Mouse (Mus musculus) E14TG2a.4 (cell line): ENCODE measurements around the gene Pnmt.

Experiments
- H3K27me3 ChIP-seq: 2 replicates; pipeline ENCODE4 v1.6.1; 2014; ENCODE audit warnings: low read length, control low read depth; ENCODE audit not compliant: insufficient read depth
- H3K36me3 ChIP-seq: 2 replicates; pipeline ENCODE4 v1.6.1; 2014; ENCODE audit warnings: low read length, control low read depth; ENCODE audit not compliant: insufficient read depth
- H3K4me1 ChIP-seq: replicated peaks from 2 replicates; pipeline ENCODE4 v1.6.1; 2014; ENCODE audit warnings: low read depth, low read length, control low read depth
- H3K4me3 ChIP-seq: replicated peaks from 2 replicates; pipeline ENCODE4 v1.5.1; 2014; ENCODE audit warnings: mild to moderate bottlenecking, low read length
- H3K9me3 ChIP-seq: 2 replicates; pipeline ENCODE4 v1.6.1; 2014; ENCODE audit warnings: low read length, control low read depth
- CTCF ChIP-seq: conservative IDR thresholded peaks from 2 replicates; pipeline ENCODE4 v1.5.1; 2014; ENCODE audit warnings: low read length
- NANOG ChIP-seq: IDR thresholded peaks from 2 replicates; pipeline ENCODE4 v1.6.1; 2014; ENCODE audit warnings: borderline replicate concordance, low read length, mixed read lengths
- POU5F1 ChIP-seq: IDR thresholded peaks from 2 replicates; pipeline ENCODE4 v1.6.1; 2014; ENCODE audit warnings: low read length, borderline replicate concordance

The Pnmt gene

GRCm38 (mm10) chr11:98366290-98366689, 20.0 kb upstream of the Pnmt start:
- peaks cover 56% of the 10 kb centered on the region for H3K4me1 ChIP-seq
- TF ChIP-seq CTCF: no peak
- TF ChIP-seq NANOG: no peak
- no peak for TF ChIP-seq POU5F1
- H3K4me3 ChIP-seq: 0 out of 2 replicates have a peak overlapping the region, but pooled peaks have one; percentile 13
- H3K27me3 ChIP-seq: no peaks in the 10 kb centered on the region
- no peaks in the 10 kb centered on the region; the same call in 1 of the 2 replicates for H3K36me3 ChIP-seq
- H3K9me3 ChIP-seq: no peaks in the 10 kb centered on the region

GRCm38 (mm10) chr11:98367171-98367862, 18.9 kb upstream of the Pnmt start:
- peaks cover 56% of the 10 kb centered on the region for H3K4me1 ChIP-seq
- H3K27me3 ChIP-seq: no peaks in the 10 kb centered on the region
- H3K36me3 ChIP-seq: no peaks in the 10 kb centered on the region; the same call in 1 of the 2 replicates
- no peaks in the 10 kb centered on the region for H3K9me3 ChIP-seq
- TF ChIP-seq CTCF: no peak
- no peak for TF ChIP-seq NANOG
- no peak for TF ChIP-seq POU5F1
- H3K4me3 ChIP-seq: no peak overlapping the region

DNA sequence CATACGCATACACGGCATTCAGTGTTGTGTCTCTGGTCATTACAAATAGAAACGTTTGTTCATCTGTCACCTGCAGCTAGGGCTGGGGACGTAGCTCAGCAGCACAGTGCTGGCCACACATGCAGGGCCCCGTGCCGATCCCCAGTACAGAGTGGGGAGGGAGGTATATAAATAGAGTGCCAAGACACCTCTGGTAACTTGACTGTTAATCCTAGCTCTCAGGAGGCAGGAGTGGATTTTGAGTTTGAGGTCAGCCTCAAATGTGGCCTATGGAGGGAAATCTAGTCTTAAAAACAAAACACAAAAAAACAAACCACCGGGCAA, 18.4 kb upstream of the Pnmt start:
- no peaks in the 10 kb centered on the region for H3K9me3 ChIP-seq
- H3K4me3 ChIP-seq: no peak overlapping the region
- H3K36me3 ChIP-seq: peaks cover 3% of the 10 kb centered on the region; the same call in 1 of the 2 replicates
- TF ChIP-seq NANOG (no peak), POU5F1 (no peak), CTCF (no peak)
- H3K27me3 ChIP-seq: no peaks in the 10 kb centered on the region
- H3K4me1 ChIP-seq: peaks cover 57% of the 10 kb centered on the region

DNA sequence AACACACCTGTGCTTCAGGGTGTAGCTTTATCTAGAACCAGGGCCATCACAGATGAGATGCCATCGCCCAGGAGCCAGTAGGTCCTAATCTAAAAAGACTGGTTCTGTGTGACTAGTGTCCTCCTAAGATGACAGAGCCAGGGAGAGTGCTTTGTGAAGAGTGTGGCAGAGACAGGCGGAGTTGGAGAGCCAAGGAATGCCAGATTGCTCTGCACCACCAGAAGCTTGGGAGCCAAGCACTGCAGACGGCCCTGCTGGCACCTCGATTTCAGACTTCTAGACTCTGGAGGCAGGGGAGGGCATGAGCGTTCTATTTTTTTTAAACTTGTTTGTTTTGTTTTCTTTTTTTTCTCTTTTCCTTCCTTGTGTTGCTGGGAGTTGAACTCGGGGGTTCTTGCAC, 16.9 kb upstream of the Pnmt start:
- H3K9me3 ChIP-seq: no peaks in the 10 kb centered on the region
- peaks cover 11% of the 10 kb centered on the region for H3K36me3 ChIP-seq
- H3K27me3 ChIP-seq: no peaks in the 10 kb centered on the region
- H3K4me1 ChIP-seq: peaks cover 52% of the 10 kb centered on the region
- TF ChIP-seq CTCF (no peak), NANOG (no peak), POU5F1 (no peak)
- no peak overlapping the region for H3K4me3 ChIP-seq

- Histone ChIP-seq H3K9me3 (no peaks in the 10 kb centered on the region), H3K4me3 (peak overlapping the region; percentile 67; the same call in 1 of the 2 replicates), H3K4me1 (peaks cover 62% of the 10 kb centered on the region), H3K36me3 (peaks cover 23% of the 10 kb centered on the region), H3K27me3 (no peaks in the 10 kb centered on the region)
- TF ChIP-seq CTCF: no peak
Observed at GRCm38 (mm10) chr11:98370588-98370987, 15.7 kb upstream of the Pnmt start.

GRCm38 (mm10) chr11:98371556-98372240, 14.6 kb upstream of the Pnmt start:
- H3K4me3 ChIP-seq: peak overlapping the region; percentile 67
- H3K36me3 ChIP-seq: peaks cover 34% of the 10 kb centered on the region
- no peaks in the 10 kb centered on the region for H3K9me3 ChIP-seq
- H3K27me3 ChIP-seq: no peaks in the 10 kb centered on the region
- TF ChIP-seq POU5F1 (no peak), CTCF (no peak), NANOG (no peak)
- peaks cover 64% of the 10 kb centered on the region for H3K4me1 ChIP-seq

DNA sequence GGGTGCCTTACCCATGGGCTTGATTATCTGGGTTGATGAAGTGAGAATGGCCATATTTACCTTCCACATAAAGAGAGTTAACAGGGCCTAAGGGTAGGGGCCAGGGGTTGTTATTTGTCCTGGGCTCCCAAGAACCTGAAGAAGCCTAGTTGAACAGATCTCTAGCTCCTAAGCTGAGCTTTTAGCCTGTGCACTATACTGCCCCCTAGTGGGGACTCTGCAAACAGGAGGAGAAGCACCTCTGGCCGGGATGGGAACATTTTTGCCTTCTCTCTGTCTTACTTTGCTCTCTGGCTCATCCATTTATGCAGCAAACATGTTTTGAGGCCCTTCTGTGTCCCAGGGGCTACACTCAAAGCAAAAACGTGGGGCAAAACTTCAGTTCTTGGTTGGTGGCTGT, 13.8 kb upstream of the Pnmt start:
- no peaks in the 10 kb centered on the region for H3K27me3 ChIP-seq
- peak overlapping the region; percentile 67 for H3K4me3 ChIP-seq
- no peaks in the 10 kb centered on the region for H3K9me3 ChIP-seq
- H3K36me3 ChIP-seq: peaks cover 41% of the 10 kb centered on the region
- peak; percentile 99 for TF ChIP-seq CTCF
- no peak for TF ChIP-seq POU5F1
- TF ChIP-seq NANOG: no peak
- H3K4me1 ChIP-seq: peaks cover 70% of the 10 kb centered on the region

DNA sequence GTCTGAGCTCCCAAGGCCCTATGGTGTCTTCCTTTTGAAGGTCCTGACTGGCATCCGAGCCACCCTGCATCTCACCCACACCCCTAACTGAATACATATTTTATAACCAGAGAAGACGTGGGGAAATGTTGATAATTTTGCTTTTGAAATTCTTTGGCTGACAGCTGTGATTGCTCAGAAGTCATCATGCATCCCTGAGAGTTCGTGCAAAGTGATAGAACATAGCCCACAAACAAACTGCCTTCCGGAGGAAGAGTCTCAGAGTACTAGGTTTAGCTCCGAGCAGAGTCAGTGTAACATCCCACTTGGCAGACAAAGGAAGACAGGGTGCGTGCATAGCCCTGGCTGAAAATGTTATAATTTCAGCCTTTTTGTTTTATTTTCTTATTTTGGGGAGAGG, 13.0 kb upstream of the Pnmt start:
- Histone ChIP-seq H3K9me3 (no peaks in the 10 kb centered on the region), H3K4me3 (no peak overlapping the region), H3K27me3 (no peaks in the 10 kb centered on the region), H3K36me3 (peaks cover 50% of the 10 kb centered on the region), H3K4me1 (peaks cover 76% of the 10 kb centered on the region)
- TF ChIP-seq CTCF (no peak), POU5F1 (no peak), NANOG (no peak)
